Mouse (Mus musculus): ENCODE measurements around the gene Bst1. TPM values are rescaled to one million over a fixed set of nuclear protein-coding genes. Genes with fewer than 3 reads are reported as not detected.

Bst1 gene
- total and polyA plus RNA-seq, 2 experiments from 2014 or later, result 0.15 to 1.2 TPM

DNA sequence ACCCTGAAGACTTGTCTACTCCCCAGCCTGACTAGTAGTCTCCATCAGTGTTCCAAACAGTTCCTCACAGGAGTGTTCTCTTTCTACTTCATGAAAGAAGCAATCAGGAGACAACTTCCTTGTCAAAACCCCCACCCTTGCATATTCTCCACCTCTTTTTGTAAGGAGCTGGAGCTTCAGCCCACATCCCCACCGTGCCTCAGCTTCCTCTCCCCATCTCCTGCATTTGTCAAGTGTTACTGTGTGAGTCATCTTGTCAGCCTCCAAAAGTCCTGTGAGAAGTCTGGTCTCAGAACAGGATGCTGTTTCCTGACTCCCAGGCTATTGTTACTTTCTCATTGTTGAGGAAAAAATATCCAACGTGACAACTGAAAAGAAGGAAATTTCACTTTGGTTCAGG lies 46.6 kb downstream of the Bst1 start:
- no peak for TF ChIP-seq CTCF (IDR thresholded peaks at IDR 0.05; ENCODE audit: low read depth)
- no peak for TF ChIP-seq EP300 (IDR thresholded peaks at IDR 0.05; ENCODE audit: low read depth)
- Histone ChIP-seq H3K9ac (replicated peaks; ENCODE audit: low read depth, low read length) (no peak overlapping the region), H3K27me3 (ENCODE audit: control insufficient read depth, insufficient read depth, low read length) (no peaks in the 10 kb centered on the region), H3K4me2 (ENCODE audit: low read depth, low read length) (no peak overlapping the region), H3K36me3 (replicated peaks; ENCODE audit: control insufficient read depth, insufficient read depth, low read length) (no peaks in the 10 kb centered on the region), H3K27ac (ENCODE audit: low read depth) (no peak overlapping the region), H3K9me3 (replicated peaks; ENCODE audit: control insufficient read depth, low read length) (no peaks in the 10 kb centered on the region), H3K4me3 (ENCODE audit: low read depth, low read length) (no peak overlapping the region), H3K4me1 (ENCODE audit: control insufficient read depth, insufficient read depth) (peaks cover 6% of the 10 kb centered on the region; the same call in 1 of the 2 replicates)
- DNase-seq (ENCODE audit: low spot score), result no peak
- WGBS, result 37% methylated on average over 2 of the region's 2 CpGs
- ATAC-seq (ENCODE audit: insufficient read depth, low read depth), result peak; percentile 45; the same call in 1 of the 2 replicates

DNA sequence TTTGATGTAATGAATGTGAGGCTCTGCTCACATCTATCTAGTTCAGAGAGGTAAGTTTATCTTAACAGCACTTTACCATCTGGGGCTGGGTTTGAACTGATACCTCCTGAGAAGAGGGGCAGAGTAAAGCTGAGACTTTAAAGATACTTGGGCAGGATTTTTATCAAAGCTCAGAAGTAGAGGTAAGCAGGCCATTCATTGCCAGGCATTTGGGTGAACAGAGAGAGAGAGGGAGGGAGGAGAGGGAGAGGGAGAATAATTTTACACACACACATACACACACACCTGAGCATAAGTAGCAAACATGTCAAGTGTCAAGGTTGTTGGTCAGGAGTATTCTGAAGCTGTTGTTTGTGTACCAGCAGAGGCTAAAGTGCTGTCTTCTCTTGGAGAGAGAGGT lies 49.6 kb downstream of the Bst1 start, which contains the start of gene Cd38:
Gene Cd38 (plus strand): TSS at position 301 of the 400 bp plus-strand sequence.
- Histone ChIP-seq H3K36me3 (replicated peaks; ENCODE audit: control insufficient read depth, insufficient read depth, low read length) (no peaks in the 10 kb centered on the region), H3K9me3 (replicated peaks; ENCODE audit: control insufficient read depth, low read length) (no peaks in the 10 kb centered on the region), H3K27ac (ENCODE audit: low read depth) (peak within 1 kb of the TSS; percentile 73), H3K27me3 (ENCODE audit: control insufficient read depth, insufficient read depth, low read length) (no peaks in the 10 kb centered on the region), H3K4me3 (ENCODE audit: low read depth, low read length) (peak within 1 kb of the TSS; percentile 48), H3K4me1 (ENCODE audit: control insufficient read depth, insufficient read depth) (peaks cover 6% of the 10 kb centered on the region; the same call in 1 of the 2 replicates), H3K9ac (replicated peaks; ENCODE audit: low read depth, low read length) (peak within 1 kb of the TSS; percentile 57), H3K4me2 (ENCODE audit: low read depth, low read length) (peak within 1 kb of the TSS; percentile 67)
- no peak for DNase-seq (ENCODE audit: low spot score)
- ATAC-seq (ENCODE audit: insufficient read depth, low read depth), result no peak
- TF ChIP-seq CTCF (IDR thresholded peaks at IDR 0.05; ENCODE audit: low read depth) (no peak), EP300 (IDR thresholded peaks at IDR 0.05; ENCODE audit: low read depth) (no peak)

DNA sequence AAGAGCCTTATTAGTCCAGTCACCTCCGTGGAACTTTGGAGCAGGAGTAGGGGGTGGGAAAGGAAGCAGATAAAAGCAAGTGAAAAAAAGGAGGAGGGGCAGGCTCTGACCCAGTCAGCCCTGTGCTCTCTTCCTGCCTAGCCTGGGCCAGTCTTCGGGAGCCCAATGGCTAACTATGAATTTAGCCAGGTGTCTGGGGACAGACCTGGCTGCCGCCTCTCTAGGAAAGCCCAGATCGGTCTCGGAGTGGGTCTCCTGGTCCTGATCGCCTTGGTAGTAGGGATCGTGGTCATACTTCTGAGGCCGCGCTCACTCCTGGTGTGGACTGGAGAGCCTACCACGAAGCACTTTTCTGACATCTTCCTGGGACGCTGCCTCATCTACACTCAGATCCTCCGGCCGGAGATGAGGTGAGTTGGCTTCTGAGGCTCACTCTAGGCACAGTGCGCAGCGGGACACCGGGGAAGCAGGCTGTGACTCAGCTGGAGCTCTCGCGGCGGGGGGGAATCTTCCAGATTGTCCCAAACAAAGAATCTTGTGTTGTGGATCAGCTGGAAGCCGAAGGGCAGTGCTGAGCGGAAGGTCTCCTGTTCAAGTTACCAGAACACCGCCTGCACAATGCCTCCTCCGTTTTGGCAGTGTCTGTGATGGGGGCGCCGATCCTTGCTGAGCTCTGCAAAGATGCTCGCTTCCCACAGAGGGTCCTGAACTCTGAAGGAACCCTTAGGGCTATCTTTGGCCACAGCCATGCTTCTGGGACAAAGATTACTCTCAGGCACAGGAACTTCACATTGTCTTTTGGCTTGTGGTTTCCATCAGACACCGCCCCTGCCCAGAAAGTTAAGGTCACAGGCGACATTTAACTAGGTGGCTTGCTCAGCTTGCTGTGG lies 50.3 kb downstream of the Bst1 start:
- H3K27me3 ChIP-seq (ENCODE audit: control insufficient read depth, insufficient read depth, low read length), result no peaks in the 10 kb centered on the region
- H3K4me1 ChIP-seq (ENCODE audit: control insufficient read depth, insufficient read depth), result peaks cover 6% of the 10 kb centered on the region; the same call in 1 of the 2 replicates
- peak overlapping the region; percentile 67 for H3K4me2 ChIP-seq (ENCODE audit: low read depth, low read length)
- TF ChIP-seq CTCF (IDR thresholded peaks at IDR 0.05; ENCODE audit: low read depth) (no peak), EP300 (IDR thresholded peaks at IDR 0.05; ENCODE audit: low read depth) (peak; percentile 42; the same call in 1 of the 2 replicates)
- peak overlapping the region; percentile 57 for H3K9ac ChIP-seq (replicated peaks; ENCODE audit: low read depth, low read length)
- peak; percentile 67 for ATAC-seq (ENCODE audit: insufficient read depth, low read depth)
- H3K27ac ChIP-seq (ENCODE audit: low read depth), result peak overlapping the region; percentile 73
- 2% methylated on average over 28 of the region's 28 CpGs for WGBS
- peak overlapping the region; percentile 48 for H3K4me3 ChIP-seq (ENCODE audit: low read depth, low read length)
- no peaks in the 10 kb centered on the region for H3K9me3 ChIP-seq (replicated peaks; ENCODE audit: control insufficient read depth, low read length)
- no peaks in the 10 kb centered on the region for H3K36me3 ChIP-seq (replicated peaks; ENCODE audit: control insufficient read depth, insufficient read depth, low read length)
- DNase-seq (ENCODE audit: low spot score), result peak; percentile 43

DNA sequence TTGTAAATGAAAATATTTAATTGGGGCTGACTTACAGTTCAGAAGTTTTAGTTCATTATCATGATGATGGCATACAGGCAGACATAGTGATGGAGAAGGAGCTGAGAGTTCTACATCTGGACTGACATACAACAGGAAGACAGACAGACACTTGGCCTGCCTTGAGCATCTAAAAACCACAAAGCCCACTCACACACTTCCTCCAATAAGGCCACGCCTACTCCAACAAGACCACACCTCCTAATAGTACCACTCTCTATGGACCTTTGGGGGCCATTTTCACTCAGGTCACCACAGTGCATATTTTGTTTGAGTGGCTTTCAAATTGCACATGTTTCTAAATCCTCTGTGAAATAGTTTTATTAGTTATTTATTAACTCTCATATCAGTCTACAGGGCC lies 53.2 kb downstream of the Bst1 start:
- no peaks in the 10 kb centered on the region for H3K36me3 ChIP-seq (replicated peaks; ENCODE audit: control insufficient read depth, insufficient read depth, low read length)
- no peak overlapping the region for H3K9ac ChIP-seq (replicated peaks; ENCODE audit: low read depth, low read length)
- no peak overlapping the region for H3K4me2 ChIP-seq (ENCODE audit: low read depth, low read length)
- H3K27me3 ChIP-seq (ENCODE audit: control insufficient read depth, insufficient read depth, low read length), result no peaks in the 10 kb centered on the region
- H3K4me1 ChIP-seq (ENCODE audit: control insufficient read depth, insufficient read depth), result peaks cover 6% of the 10 kb centered on the region; the same call in 1 of the 2 replicates
- no peak overlapping the region for H3K27ac ChIP-seq (ENCODE audit: low read depth)
- WGBS, result 50% methylated on average over 1 of the region's 1 CpGs
- ATAC-seq (ENCODE audit: insufficient read depth, low read depth) (no peak), DNase-seq (ENCODE audit: low spot score) (no peak)
- no peak overlapping the region for H3K4me3 ChIP-seq (ENCODE audit: low read depth, low read length)
- TF ChIP-seq CTCF (IDR thresholded peaks at IDR 0.05; ENCODE audit: low read depth) (no peak), EP300 (IDR thresholded peaks at IDR 0.05; ENCODE audit: low read depth) (no peak)
- no peaks in the 10 kb centered on the region for H3K9me3 ChIP-seq (replicated peaks; ENCODE audit: control insufficient read depth, low read length)

DNA sequence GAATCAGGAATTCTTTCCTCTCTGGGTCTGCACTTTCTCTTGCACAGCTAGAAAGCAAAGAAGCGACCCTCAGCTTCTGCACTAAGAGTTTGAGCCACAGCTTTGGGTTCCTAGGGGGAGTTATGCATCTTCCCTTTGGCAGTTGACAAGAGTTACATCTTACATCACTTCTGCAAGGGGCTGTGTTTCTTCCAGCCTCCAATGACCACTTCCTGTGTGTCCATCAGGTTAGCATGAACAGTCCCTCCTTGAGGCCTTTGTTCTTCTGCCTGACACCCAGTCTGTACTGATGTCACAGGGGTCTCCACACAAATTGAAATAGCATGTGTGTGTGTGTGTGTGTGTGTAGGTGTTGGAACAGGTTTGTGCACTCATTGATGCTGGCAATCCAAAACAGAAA lies 54.0 kb downstream of the Bst1 start:
- WGBS, result 53% methylated on average over 1 of the region's 1 CpGs
- no peaks in the 10 kb centered on the region for H3K36me3 ChIP-seq (replicated peaks; ENCODE audit: control insufficient read depth, insufficient read depth, low read length)

More for the DNA sequence above, 54.0 kb downstream of the Bst1 start:
- H3K4me3 ChIP-seq (ENCODE audit: low read depth, low read length), result no peak overlapping the region
- no peak overlapping the region for H3K4me2 ChIP-seq (ENCODE audit: low read depth, low read length)
- DNase-seq (ENCODE audit: low spot score), result no peak
- no peak overlapping the region for H3K27ac ChIP-seq (ENCODE audit: low read depth)
- no peak for ATAC-seq (ENCODE audit: insufficient read depth, low read depth)
- H3K9me3 ChIP-seq (replicated peaks; ENCODE audit: control insufficient read depth, low read length), result no peaks in the 10 kb centered on the region
- TF ChIP-seq CTCF (IDR thresholded peaks at IDR 0.05; ENCODE audit: low read depth), result no peak
- TF ChIP-seq EP300 (IDR thresholded peaks at IDR 0.05; ENCODE audit: low read depth), result no peak
- no peak overlapping the region for H3K9ac ChIP-seq (replicated peaks; ENCODE audit: low read depth, low read length)
- H3K27me3 ChIP-seq (ENCODE audit: control insufficient read depth, insufficient read depth, low read length), result no peaks in the 10 kb centered on the region
- peaks cover 6% of the 10 kb centered on the region; the same call in 1 of the 2 replicates for H3K4me1 ChIP-seq (ENCODE audit: control insufficient read depth, insufficient read depth)
